Mouse (Mus musculus) MEL (cell line): ENCODE measurements around the gene Atp5g3. TPM values are rescaled to one million over a fixed set of nuclear protein-coding genes. Genes with fewer than 3 reads are reported as not detected.
"Not testable (repeated sequence)": the region's sequence is repeated elsewhere in the genome, so short reads cannot be mapped to it uniquely, and the experiment has no call there.

Source experiments
- DNase-seq: peaks from one replicate; pipeline ENCODE4 v3.0.0; 2011; ENCODE audit warnings: low read depth, low spot score
- H3K27ac ChIP-seq: 2 replicates; pipeline ENCODE4 v1.5.1; 2012; ENCODE audit warnings: low read depth, mild to moderate bottlenecking, control low read depth, low read length, moderate library complexity; ENCODE audit not compliant: control insufficient read depth
- H3K27me3 ChIP-seq, 2 experiments: fragments of 150-350 bp in 1 of 2; sonication (generic) in 1 of 2; 2 replicates each; pipeline ENCODE4 v1.6.1; 2012; ENCODE audit warnings: low read length in 2 of 2, mild to moderate bottlenecking in 2 of 2, improper control_type of control experiment in 1 of 2, moderate library complexity in 1 of 2; ENCODE audit not compliant: insufficient read depth in 2 of 2, control insufficient read depth in 1 of 2
- H3K36me3 ChIP-seq, 2 experiments: 2 replicates each; pipeline ENCODE4 v1.6.1; 2012 to 2014; ENCODE audit warnings: low read length in 2 of 2, improper control_type of control experiment in 1 of 2, inconsistent platforms in 1 of 2, mild to moderate bottlenecking in 1 of 2; ENCODE audit not compliant: insufficient read depth in 2 of 2, control insufficient read depth in 1 of 2
- H3K4me1 ChIP-seq, 2 experiments: fragments of 150-350 bp in 1 of 2; sonication (generic) in 1 of 2; 2 replicates each; pipeline ENCODE4 v1.6.1; 2012; ENCODE audit warnings: low read length in 2 of 2, improper control_type of control experiment in 1 of 2, mild to moderate bottlenecking in 1 of 2; ENCODE audit not compliant: insufficient read depth in 2 of 2, control insufficient read depth in 1 of 2
- H3K4me3 ChIP-seq, 2 experiments: fragments of 150-350 bp in 1 of 2; sonication (generic) in 1 of 2; 2 replicates each; pipeline ENCODE4 v1.5.1; 2012; ENCODE audit warnings: low read depth in 2 of 2, low read length in 2 of 2, mild to moderate bottlenecking in 2 of 2, moderate library complexity in 2 of 2, control low read depth in 1 of 2, improper control_type of control experiment in 1 of 2; ENCODE audit not compliant: control insufficient read depth in 1 of 2, insufficient read depth in 1 of 2
- H3K79me2 ChIP-seq: 2 replicates; pipeline ENCODE4 v1.6.1; 2012; ENCODE audit warnings: mild to moderate bottlenecking, low read length, moderate library complexity; ENCODE audit not compliant: control insufficient read depth, poor library complexity, insufficient read depth
- H3K9ac ChIP-seq: 2 replicates; pipeline ENCODE4 v1.6.1; 2012; ENCODE audit warnings: low read depth, mild to moderate bottlenecking, control low read depth, low read length, moderate library complexity; ENCODE audit not compliant: control insufficient read depth, poor library complexity, severe bottlenecking
- H3K9me3 ChIP-seq: fragments of 150-350 bp; sonication (generic); replicated peaks from 2 replicates; pipeline ENCODE4 v1.6.1; 2012; ENCODE audit warnings: mild to moderate bottlenecking, low read length, improper control_type of control experiment, moderate library complexity; ENCODE audit not compliant: insufficient read depth
- CHD1 ChIP-seq: IDR thresholded peaks from 2 replicates; pipeline ENCODE4 v1.6.1; 2012; ENCODE audit warnings: low read depth, mild to moderate bottlenecking, inconsistent platforms, low read length, improper control_type of control experiment
- CTCF ChIP-seq, 3 experiments: IDR thresholded peaks in 2 of 3; conservative IDR thresholded peaks in 1 of 3; 2 replicates each; pipeline ENCODE4 v1.5.1; 2011 to 2012; ENCODE audit warnings: low read length in 3 of 3, low read depth in 2 of 3, mild to moderate bottlenecking in 2 of 3, improper control_type of control experiment in 1 of 3, inconsistent platforms in 1 of 3, mixed read lengths in 1 of 3, moderate library complexity in 1 of 3; ENCODE audit not compliant: control insufficient read depth in 1 of 3, insufficient read depth in 1 of 3, poor library complexity in 1 of 3, severe bottlenecking in 1 of 3
- E2F4 ChIP-seq: IDR thresholded peaks from 2 replicates; pipeline ENCODE4 v1.6.1; 2011; ENCODE audit warnings: low read depth, low read length, improper control_type of control experiment, borderline replicate concordance
- EP300 ChIP-seq, 2 experiments: IDR thresholded peaks; 2 replicates each; pipeline ENCODE4 v1.6.1; 2011; ENCODE audit warnings: improper control_type of control experiment in 2 of 2, low read length in 2 of 2, low read depth in 1 of 2, mild to moderate bottlenecking in 1 of 2
- ETS1 ChIP-seq: IDR thresholded peaks from 2 replicates; pipeline ENCODE4 v1.6.1; 2012; ENCODE audit warnings: low read depth, mild to moderate bottlenecking, inconsistent platforms, low read length, improper control_type of control experiment, moderate library complexity
- GATA1 ChIP-seq: IDR thresholded peaks from 2 replicates; pipeline ENCODE4 v1.6.1; 2011; ENCODE audit warnings: low read depth, low read length, improper control_type of control experiment
- MAFK ChIP-seq: IDR thresholded peaks from 2 replicates; pipeline ENCODE4 v1.6.1; 2011; ENCODE audit warnings: low read depth, mild to moderate bottlenecking, low read length, improper control_type of control experiment, borderline replicate concordance
- MYC ChIP-seq: IDR thresholded peaks from 2 replicates; pipeline ENCODE4 v1.6.1; 2011; ENCODE audit warnings: low read depth, mild to moderate bottlenecking, low read length, improper control_type of control experiment, moderate library complexity
- RCOR1 ChIP-seq: IDR thresholded peaks from 2 replicates; pipeline ENCODE4 v1.6.1; 2012; ENCODE audit warnings: low read depth, mild to moderate bottlenecking, inconsistent platforms, low read length, improper control_type of control experiment
- SMC3 ChIP-seq: IDR thresholded peaks from 2 replicates; pipeline ENCODE4 v1.6.1; 2011; ENCODE audit warnings: low read depth, low read length, improper control_type of control experiment
- TAL1 ChIP-seq: IDR thresholded peaks from 2 replicates; pipeline ENCODE4 v1.6.1; 2012; ENCODE audit warnings: mild to moderate bottlenecking, inconsistent platforms, low read length, moderate library complexity, mixed read lengths
- TBP ChIP-seq: IDR thresholded peaks from 2 replicates; pipeline ENCODE4 v1.8.0; 2011; ENCODE audit warnings: low read depth, low read length, improper control_type of control experiment
- TCF12 ChIP-seq: IDR thresholded peaks from 2 replicates; pipeline ENCODE4 v1.6.1; 2014; ENCODE audit warnings: low read depth, mild to moderate bottlenecking, inconsistent platforms, low read length, improper control_type of control experiment, moderate library complexity
- USF1 ChIP-seq: IDR thresholded peaks from 2 replicates; pipeline ENCODE4 v1.6.1; 2014; ENCODE audit warnings: low read depth, mild to moderate bottlenecking, inconsistent platforms, low read length, improper control_type of control experiment, moderate library complexity
- ZC3H11A ChIP-seq: IDR thresholded peaks from 2 replicates; pipeline ENCODE4 v1.6.1; 2012; ENCODE audit warnings: low read depth, mild to moderate bottlenecking, inconsistent platforms, low read length, improper control_type of control experiment
- ZNF384 ChIP-seq: IDR thresholded peaks from 2 replicates; pipeline ENCODE4 v1.6.1; 2012; ENCODE audit warnings: low read depth, mild to moderate bottlenecking, inconsistent platforms, low read length, improper control_type of control experiment
- polyA plus RNA-seq, 2 experiments: library from polyadenylated mRNA; stranded (reverse) in 1 of 2; unstranded in 1 of 2; fragments of >175 nt in 1 of 2; fragments of >200 nt in 1 of 2; gene quantifications; 2 replicates each; pipeline versions ENCODE4 v1.2.1 to v1.2.4; 2012; ENCODE audit warnings: low replicate concordance in 2 of 2, low read depth in 1 of 2; ENCODE audit not compliant: insufficient read length in 2 of 2, insufficient read depth in 1 of 2, missing spikeins in 1 of 2
- total RNA-seq: library from RNA; depleted of rRNA; stranded (reverse); fragments of 300-350 nt; gene quantifications from 2 replicates; pipeline ENCODE4 v1.2.3, GENCODE M21; 2012

The Atp5g3 gene
- total and polyA plus RNA-seq, 3 experiments: 199 to 520 (median 503) TPM

DNA sequence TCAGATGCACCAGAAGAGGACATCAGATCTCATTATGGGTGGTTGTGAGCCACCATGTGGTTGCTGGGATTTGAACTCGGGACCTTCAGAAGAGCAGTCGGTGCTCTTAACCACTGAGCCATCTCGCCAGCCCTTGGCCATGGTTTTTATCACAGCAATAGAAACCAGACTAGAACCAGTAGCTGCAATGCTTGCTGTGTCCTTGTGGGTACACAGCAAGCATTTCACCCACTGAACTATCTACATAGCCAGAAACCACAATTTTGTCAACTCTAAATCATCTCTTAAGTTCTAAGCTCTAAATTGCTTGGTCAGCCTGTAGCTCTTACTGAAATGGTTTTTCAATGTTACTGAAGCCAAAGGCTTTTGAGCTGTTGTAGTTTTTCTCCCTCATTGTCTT lies 8.8 kb downstream of the Atp5g3 start:
- H3K4me1 ChIP-seq, H3K36me3 ChIP-seq, H3K79me2 ChIP-seq, H3K27ac ChIP-seq, H3K9me3 ChIP-seq, H3K4me3 ChIP-seq, H3K9ac ChIP-seq, DNase-seq, H3K27me3 ChIP-seq: not testable (repeated sequence)
- TF ChIP-seq TBP: peak; percentile 77; the same call in 1 of the 2 replicates

DNA sequence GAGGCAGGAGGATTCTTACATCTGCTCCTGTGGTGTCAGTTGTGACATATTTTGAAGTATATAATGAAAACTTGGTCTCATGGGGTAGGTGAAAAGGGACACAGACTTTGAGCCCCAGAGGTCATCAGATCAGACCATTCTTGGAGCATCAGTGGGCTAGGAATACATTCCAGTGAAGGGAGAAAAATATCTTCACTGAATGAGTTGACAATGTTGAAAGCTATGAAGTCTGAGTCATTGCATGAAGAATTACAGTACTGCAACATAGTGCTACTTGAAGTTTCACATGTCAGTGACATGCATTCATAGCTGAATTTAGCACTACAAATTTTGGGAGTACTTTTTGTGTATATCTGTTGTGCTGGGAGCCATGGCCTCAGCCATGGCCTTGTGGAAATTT lies 10.0 kb downstream of the Atp5g3 start:
- Histone ChIP-seq H3K27ac (no peak overlapping the region), H3K4me3 (no peak overlapping the region), H3K9me3 (no peaks in the 10 kb centered on the region), H3K79me2 (no peaks in the 10 kb centered on the region), H3K36me3 (peaks cover 0 to 2% of the 10 kb centered on the region in 2 experiments; a peak in 3 of 4 replicates), H3K4me1 (no peaks in the 10 kb centered on the region; a peak in 1 of 4 replicates), H3K27me3 (no peaks in the 10 kb centered on the region), H3K9ac (no peak overlapping the region)
- TF ChIP-seq USF1: no peak
- no peak for TF ChIP-seq CTCF (IDR thresholded peaks at IDR 0.05 in 2 of 3, conservative IDR thresholded peaks at IDR 0.05 in 1 of 3; ENCODE audit: control insufficient read depth in 1 of 3, insufficient read depth in 1 of 3, low read depth in 2 of 3, low read length in 3 of 3, poor library complexity in 1 of 3, severe bottlenecking in 1 of 3)
- no peak for TF ChIP-seq E2F4
- no peak for TF ChIP-seq EP300 (IDR thresholded peaks at IDR 0.05; ENCODE audit: low read depth in 1 of 2, low read length in 2 of 2)
- TF ChIP-seq CHD1: no peak
- no peak for TF ChIP-seq SMC3
- DNase-seq: no peak

DNA sequence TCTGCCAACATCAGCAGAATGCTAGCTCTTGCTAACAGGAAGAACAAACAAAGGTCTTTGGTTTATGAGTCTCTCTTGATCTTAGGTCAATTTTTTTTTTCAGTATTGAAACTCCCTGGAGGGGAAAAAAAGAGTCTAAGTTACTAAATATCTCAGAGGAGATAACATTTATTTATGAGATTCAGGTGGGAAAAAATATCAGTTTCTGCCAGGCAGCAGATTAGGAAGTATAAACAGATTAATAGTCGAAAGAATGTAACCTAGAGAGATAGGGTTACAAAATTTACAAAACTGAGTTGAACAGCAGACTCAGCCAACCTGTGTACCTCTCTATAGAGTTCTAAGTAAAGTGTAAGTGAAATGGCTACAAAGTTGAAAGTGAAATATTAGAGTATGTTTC lies 10.8 kb downstream of the Atp5g3 start:
- Histone ChIP-seq H3K9ac (no peak overlapping the region), H3K27me3 (no peaks in the 10 kb centered on the region), H3K4me3 (no peak overlapping the region), H3K4me1 (no peaks in the 10 kb centered on the region; a peak in 1 of 4 replicates), H3K27ac (no peak overlapping the region), H3K9me3 (no peaks in the 10 kb centered on the region), H3K36me3 (peaks cover 0 to 2% of the 10 kb centered on the region in 2 experiments; a peak in 2 of 4 replicates), H3K79me2 (no peaks in the 10 kb centered on the region)
- TF ChIP-seq EP300 (IDR thresholded peaks at IDR 0.05; ENCODE audit: low read depth in 1 of 2, low read length in 2 of 2) (peak; percentile 41 to 61; a peak in 2 of 4 replicates), ZC3H11A (no peak), MYC (no peak), MAFK (0 out of 2 replicates have a peak, but pooled peaks have one; percentile 14), TAL1 (no peak), ZNF384 (peak; percentile 35), RCOR1 (peak; percentile 81), ETS1 (0 out of 2 replicates have a peak, but pooled peaks have one; percentile 32), GATA1 (peak; percentile 53; the same call in 1 of the 2 replicates), TCF12 (peak; percentile 65)
- DNase-seq: no peak
